Mouse (Mus musculus): ENCODE results near the gene Nmnat3. TPM values are rescaled to one million over a fixed set of nuclear protein-coding genes. Genes with fewer than 3 reads are reported as not detected.

Nmnat3 gene
- polyA plus RNA-seq, 1 experiment from 2014 or later = 3.0 TPM

GRCm38 (mm10) chr9:98421903-98422302 lies 134.7 kb downstream of the Nmnat3 start:
- H3K27me3 ChIP-seq (ENCODE audit: control insufficient read depth, insufficient read depth, low read length) = no peaks in the 10 kb centered on the region
- WGBS = 53% methylated on average over 3 of the region's 3 CpGs
- ATAC-seq (replicated peaks; ENCODE audit: insufficient number of reproducible peaks, low FRiP score, low TSS enrichment, low read depth) (no peak), DNase-seq (ENCODE audit: low spot score) (no peak)
- H3K4me2 ChIP-seq (ENCODE audit: low read depth, low read length) = no peak overlapping the region
- no peak overlapping the region for H3K27ac ChIP-seq (replicated peaks; ENCODE audit: low read depth, low read length)
- H3K9me3 ChIP-seq (replicated peaks; ENCODE audit: control insufficient read depth, low read length) = no peaks in the 10 kb centered on the region
- H3K9ac ChIP-seq (replicated peaks; ENCODE audit: low read length) = no peak overlapping the region
- H3K4me1 ChIP-seq (ENCODE audit: control insufficient read depth, insufficient read depth, low read length) = no peaks in the 10 kb centered on the region
- no peak overlapping the region for H3K4me3 ChIP-seq (ENCODE audit: low read depth, low read length)
- H3K36me3 ChIP-seq (replicated peaks; ENCODE audit: control insufficient read depth, insufficient read depth, low read depth, low read length) = no peaks in the 10 kb centered on the region

- H3K36me3 ChIP-seq (replicated peaks; ENCODE audit: control insufficient read depth, insufficient read depth, low read depth, low read length) = no peaks in the 10 kb centered on the region
- H3K9ac ChIP-seq (replicated peaks; ENCODE audit: low read length) = no peak within 1 kb of the TSS
- no peaks in the 10 kb centered on the region for H3K4me1 ChIP-seq (ENCODE audit: control insufficient read depth, insufficient read depth, low read length)
- DNase-seq (ENCODE audit: low spot score) = no peak
- H3K9me3 ChIP-seq (replicated peaks; ENCODE audit: control insufficient read depth, low read length) = no peaks in the 10 kb centered on the region
- H3K27me3 ChIP-seq (ENCODE audit: control insufficient read depth, insufficient read depth, low read length) = no peaks in the 10 kb centered on the region
- H3K4me2 ChIP-seq (ENCODE audit: low read depth, low read length) = no peak within 1 kb of the TSS
- ATAC-seq (replicated peaks; ENCODE audit: insufficient number of reproducible peaks, low FRiP score, low TSS enrichment, low read depth) = no peak
- no peak within 1 kb of the TSS for H3K27ac ChIP-seq (replicated peaks; ENCODE audit: low read depth, low read length)
- WGBS = 86% methylated on average over 5 of the region's 5 CpGs
- no peak within 1 kb of the TSS for H3K4me3 ChIP-seq (ENCODE audit: low read depth, low read length)
Measured at GRCm38 (mm10) chr9:98422656-98423055, 135.4 kb downstream of the Nmnat3 start, which contains the start of gene Rbp1. Gene Rbp1, plus strand, starts transcription at chr9:98422961.

- no peak overlapping the region for H3K4me3 ChIP-seq (ENCODE audit: low read depth, low read length)
- DNase-seq (ENCODE audit: low spot score) (no peak), ATAC-seq (replicated peaks; ENCODE audit: insufficient number of reproducible peaks, low FRiP score, low TSS enrichment, low read depth) (no peak)
- no peaks in the 10 kb centered on the region for H3K27me3 ChIP-seq (ENCODE audit: control insufficient read depth, insufficient read depth, low read length)
- no peaks in the 10 kb centered on the region for H3K36me3 ChIP-seq (replicated peaks; ENCODE audit: control insufficient read depth, insufficient read depth, low read depth, low read length)
- WGBS = 18% methylated on average over 4 of the region's 4 CpGs
- no peaks in the 10 kb centered on the region for H3K4me1 ChIP-seq (ENCODE audit: control insufficient read depth, insufficient read depth, low read length)
- no peak overlapping the region for H3K27ac ChIP-seq (replicated peaks; ENCODE audit: low read depth, low read length)
- H3K4me2 ChIP-seq (ENCODE audit: low read depth, low read length) = no peak overlapping the region; the same call in 1 of the 2 replicates
- no peak overlapping the region; the same call in 1 of the 2 replicates for H3K9ac ChIP-seq (replicated peaks; ENCODE audit: low read length)
- H3K9me3 ChIP-seq (replicated peaks; ENCODE audit: control insufficient read depth, low read length) = no peaks in the 10 kb centered on the region
Measured at GRCm38 (mm10) chr9:98423691-98424090, 136.5 kb downstream of the Nmnat3 start.

GRCm38 (mm10) chr9:98424291-98424690 lies 137.1 kb downstream of the Nmnat3 start:
- Histone ChIP-seq H3K4me1 (ENCODE audit: control insufficient read depth, insufficient read depth, low read length) (no peaks in the 10 kb centered on the region), H3K9ac (replicated peaks; ENCODE audit: low read length) (peak overlapping the region; percentile 54), H3K27ac (replicated peaks; ENCODE audit: low read depth, low read length) (no peak overlapping the region), H3K9me3 (replicated peaks; ENCODE audit: control insufficient read depth, low read length) (no peaks in the 10 kb centered on the region), H3K27me3 (ENCODE audit: control insufficient read depth, insufficient read depth, low read length) (no peaks in the 10 kb centered on the region), H3K36me3 (replicated peaks; ENCODE audit: control insufficient read depth, insufficient read depth, low read depth, low read length) (no peaks in the 10 kb centered on the region), H3K4me2 (ENCODE audit: low read depth, low read length) (peak overlapping the region; percentile 82), H3K4me3 (ENCODE audit: low read depth, low read length) (peak overlapping the region; percentile 45)
- WGBS = 5% methylated on average over 8 of the region's 8 CpGs
- DNase-seq (ENCODE audit: low spot score) (peak; percentile 47), ATAC-seq (replicated peaks; ENCODE audit: insufficient number of reproducible peaks, low FRiP score, low TSS enrichment, low read depth) (no peak)

- Histone ChIP-seq H3K4me2 (ENCODE audit: low read depth, low read length) (peak overlapping the region; percentile 82), H3K9ac (replicated peaks; ENCODE audit: low read length) (peak overlapping the region; percentile 54), H3K27me3 (ENCODE audit: control insufficient read depth, insufficient read depth, low read length) (no peaks in the 10 kb centered on the region), H3K4me1 (ENCODE audit: control insufficient read depth, insufficient read depth, low read length) (no peaks in the 10 kb centered on the region), H3K4me3 (ENCODE audit: low read depth, low read length) (peak overlapping the region; percentile 45), H3K36me3 (replicated peaks; ENCODE audit: control insufficient read depth, insufficient read depth, low read depth, low read length) (no peaks in the 10 kb centered on the region), H3K9me3 (replicated peaks; ENCODE audit: control insufficient read depth, low read length) (no peaks in the 10 kb centered on the region), H3K27ac (replicated peaks; ENCODE audit: low read depth, low read length) (no peak overlapping the region)
- DNase-seq (ENCODE audit: low spot score) (peak; percentile 82), ATAC-seq (replicated peaks; ENCODE audit: insufficient number of reproducible peaks, low FRiP score, low TSS enrichment, low read depth) (peak; percentile 68)
- WGBS = under 1% methylated on average over 35 of the region's 42 CpGs
Measured at GRCm38 (mm10) chr9:98424725-98425210, 137.5 kb downstream of the Nmnat3 start.

- Histone ChIP-seq H3K27ac (replicated peaks; ENCODE audit: low read depth, low read length) (no peak overlapping the region), H3K9me3 (replicated peaks; ENCODE audit: control insufficient read depth, low read length) (no peaks in the 10 kb centered on the region), H3K36me3 (replicated peaks; ENCODE audit: control insufficient read depth, insufficient read depth, low read depth, low read length) (no peaks in the 10 kb centered on the region), H3K4me2 (ENCODE audit: low read depth, low read length) (peak overlapping the region; percentile 82), H3K9ac (replicated peaks; ENCODE audit: low read length) (peak overlapping the region; percentile 54), H3K4me3 (ENCODE audit: low read depth, low read length) (peak overlapping the region; percentile 45), H3K4me1 (ENCODE audit: control insufficient read depth, insufficient read depth, low read length) (no peaks in the 10 kb centered on the region), H3K27me3 (ENCODE audit: control insufficient read depth, insufficient read depth, low read length) (no peaks in the 10 kb centered on the region)
- DNase-seq (ENCODE audit: low spot score) (peak; percentile 26), ATAC-seq (replicated peaks; ENCODE audit: insufficient number of reproducible peaks, low FRiP score, low TSS enrichment, low read depth) (no peak)
- 3% methylated on average over 19 of the region's 19 CpGs for WGBS
Measured at GRCm38 (mm10) chr9:98425351-98425880, 138.2 kb downstream of the Nmnat3 start.

GRCm38 (mm10) chr9:98427906-98428517 lies 140.8 kb downstream of the Nmnat3 start:
- Histone ChIP-seq H3K4me1 (ENCODE audit: control insufficient read depth, insufficient read depth, low read length) (no peaks in the 10 kb centered on the region), H3K9me3 (replicated peaks; ENCODE audit: control insufficient read depth, low read length) (no peaks in the 10 kb centered on the region), H3K27me3 (ENCODE audit: control insufficient read depth, insufficient read depth, low read length) (no peaks in the 10 kb centered on the region), H3K27ac (replicated peaks; ENCODE audit: low read depth, low read length) (no peak overlapping the region), H3K4me2 (ENCODE audit: low read depth, low read length) (no peak overlapping the region; the same call in 1 of the 2 replicates), H3K36me3 (replicated peaks; ENCODE audit: control insufficient read depth, insufficient read depth, low read depth, low read length) (no peaks in the 10 kb centered on the region), H3K9ac (replicated peaks; ENCODE audit: low read length) (no peak overlapping the region), H3K4me3 (ENCODE audit: low read depth, low read length) (no peak overlapping the region)
- DNase-seq (ENCODE audit: low spot score) (no peak), ATAC-seq (replicated peaks; ENCODE audit: insufficient number of reproducible peaks, low FRiP score, low TSS enrichment, low read depth) (no peak)
- WGBS = 77% methylated on average over 4 of the region's 4 CpGs

GRCm38 (mm10) chr9:98428783-98429182 lies 141.5 kb downstream of the Nmnat3 start:
- H3K9me3 ChIP-seq (replicated peaks; ENCODE audit: control insufficient read depth, low read length) = no peaks in the 10 kb centered on the region
- H3K27ac ChIP-seq (replicated peaks; ENCODE audit: low read depth, low read length) = no peak overlapping the region
- H3K36me3 ChIP-seq (replicated peaks; ENCODE audit: control insufficient read depth, insufficient read depth, low read depth, low read length) = no peaks in the 10 kb centered on the region
- H3K9ac ChIP-seq (replicated peaks; ENCODE audit: low read length) = no peak overlapping the region
- WGBS = 67% methylated on average over 8 of the region's 8 CpGs
- no peak overlapping the region for H3K4me3 ChIP-seq (ENCODE audit: low read depth, low read length)
- no peaks in the 10 kb centered on the region for H3K27me3 ChIP-seq (ENCODE audit: control insufficient read depth, insufficient read depth, low read length)
- DNase-seq (ENCODE audit: low spot score) (no peak), ATAC-seq (replicated peaks; ENCODE audit: insufficient number of reproducible peaks, low FRiP score, low TSS enrichment, low read depth) (no peak)
- H3K4me1 ChIP-seq (ENCODE audit: control insufficient read depth, insufficient read depth, low read length) = no peaks in the 10 kb centered on the region
- no peak overlapping the region; the same call in 1 of the 2 replicates for H3K4me2 ChIP-seq (ENCODE audit: low read depth, low read length)
